Mouse (Mus musculus): ENCODE results near the gene Larp1. TPM values are rescaled to one million over a fixed set of nuclear protein-coding genes. Genes with fewer than 3 reads are reported as not detected.

The Larp1 gene
- total and polyA plus RNA-seq, 3 experiments, result 73.9 to 2,325 (median 201) TPM

GRCm38 (mm10) chr11:57981083-57981809 lies 27.6 kb upstream of the Larp1 start:
- Histone ChIP-seq H3K79me2 (ENCODE audit: control insufficient read depth, insufficient read depth, low read length, poor library complexity) (no peaks in the 10 kb centered on the region), H3K27ac (ENCODE audit: control insufficient read depth, low read depth, low read length) (no peak overlapping the region), H3K4me1 (ENCODE audit: control insufficient read depth in 1 of 2, insufficient read depth in 2 of 2, low read length in 2 of 2) (peaks cover 8 to 11% of the 10 kb centered on the region in 2 experiments), H3K9me3 (replicated peaks; ENCODE audit: insufficient read depth, low read length) (no peaks in the 10 kb centered on the region), H3K36me3 (ENCODE audit: control insufficient read depth in 1 of 2, insufficient read depth in 2 of 2, low read length in 2 of 2) (peaks cover 0 to 9% of the 10 kb centered on the region in 2 experiments; a peak in 2 of 4 replicates), H3K9ac (ENCODE audit: control insufficient read depth, low read depth, low read length, poor library complexity, severe bottlenecking) (no peak overlapping the region), H3K27me3 (ENCODE audit: control insufficient read depth in 1 of 2, insufficient read depth in 2 of 2, low read length in 2 of 2) (peaks cover 2 to 6% of the 10 kb centered on the region in 2 experiments; a peak in 2 of 4 replicates), H3K4me3 (ENCODE audit: control insufficient read depth in 1 of 2, insufficient read depth in 1 of 2, low read depth in 2 of 2, low read length in 2 of 2) (no peak overlapping the region)
- TF ChIP-seq POLR2A (IDR thresholded peaks at IDR 0.05; ENCODE audit: control insufficient read depth in 1 of 2, insufficient read depth in 1 of 2, low read depth in 1 of 2, low read length in 2 of 2, poor library complexity in 1 of 2) (no peak), BHLHE40 (IDR thresholded peaks at IDR 0.05; ENCODE audit: borderline replicate concordance, low read depth, low read length) (no peak), TCF12 (IDR thresholded peaks at IDR 0.05; ENCODE audit: low read depth, low read length) (no peak), ZNF384 (IDR thresholded peaks at IDR 0.05; ENCODE audit: low read depth, low read length) (no peak), ZC3H11A (IDR thresholded peaks at IDR 0.05; ENCODE audit: low read depth, low read length) (no peak), ELF1 (IDR thresholded peaks at IDR 0.05; ENCODE audit: low read depth, low read length) (no peak), JUND (IDR thresholded peaks at IDR 0.05; ENCODE audit: low read depth, low read length) (no peak), SMC3 (IDR thresholded peaks at IDR 0.05; ENCODE audit: low read depth, low read length) (no peak), MEF2A (IDR thresholded peaks at IDR 0.05; ENCODE audit: extremely low read depth, insufficient replicate concordance, low read depth, low read length, poor library complexity, severe bottlenecking) (no peak), POLR2AphosphoS2 (IDR thresholded peaks at IDR 0.05; ENCODE audit: low read length) (no peak), NELFE (IDR thresholded peaks at IDR 0.05; ENCODE audit: low read depth, low read length) (no peak), RCOR1 (IDR thresholded peaks at IDR 0.05; ENCODE audit: low read depth, low read length) (no peak), GATA1 (IDR thresholded peaks at IDR 0.05; ENCODE audit: low read depth, low read length) (no peak), RAD21 (IDR thresholded peaks at IDR 0.05; ENCODE audit: low read depth, low read length) (no peak), GABPA (IDR thresholded peaks at IDR 0.05; ENCODE audit: low read depth, low read length) (no peak), MAX (IDR thresholded peaks at IDR 0.05; ENCODE audit: low read length) (no peak)
- no peak for DNase-seq (ENCODE audit: low read depth, low spot score)

DNA sequence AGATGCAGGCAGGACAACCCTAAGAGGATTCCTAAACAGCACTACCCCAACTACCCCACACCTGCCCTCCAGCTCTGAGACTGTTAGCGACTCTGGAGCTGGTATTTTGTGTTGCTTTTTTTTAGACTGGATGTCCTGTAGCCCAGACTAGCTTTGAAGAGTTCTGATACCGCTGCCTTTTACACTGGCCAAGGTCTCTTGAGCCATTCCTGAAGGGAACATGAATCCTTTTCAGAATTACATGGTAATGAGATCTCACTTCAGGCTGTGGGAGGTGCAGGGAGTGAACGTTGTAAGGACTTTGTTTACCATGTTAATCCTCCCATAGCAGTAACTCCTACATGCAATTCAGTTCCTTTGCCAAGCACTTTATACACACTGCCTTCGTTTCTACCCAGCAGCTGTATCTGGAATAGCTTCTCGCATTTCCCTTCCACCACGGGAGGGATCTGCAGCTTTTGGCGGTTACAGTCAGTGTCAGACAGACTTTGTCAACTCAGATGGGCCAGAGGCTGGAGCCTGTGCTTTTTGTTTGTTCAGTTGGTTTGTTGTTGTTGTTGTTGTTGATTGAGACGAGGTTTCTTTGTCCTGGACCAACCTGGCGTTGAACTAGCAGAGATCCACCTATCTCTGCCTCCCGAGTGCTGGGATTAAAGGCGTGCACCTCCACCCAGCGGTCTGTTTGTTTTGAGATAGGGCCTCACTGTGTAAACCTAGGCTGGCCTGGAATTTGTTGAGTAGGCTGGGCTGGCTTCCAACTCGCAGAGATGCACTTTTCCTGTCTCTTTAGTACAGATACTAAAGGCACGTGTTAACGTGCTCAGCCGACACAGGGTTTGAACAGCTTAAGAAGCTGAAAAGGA lies 25.2 kb upstream of the Larp1 start:
- Histone ChIP-seq H3K27me3 (ENCODE audit: control insufficient read depth in 1 of 2, insufficient read depth in 2 of 2, low read length in 2 of 2) (peaks cover 2 to 6% of the 10 kb centered on the region in 2 experiments; a peak in 3 of 4 replicates), H3K9me3 (replicated peaks; ENCODE audit: insufficient read depth, low read length) (no peaks in the 10 kb centered on the region), H3K9ac (ENCODE audit: control insufficient read depth, low read depth, low read length, poor library complexity, severe bottlenecking) (peak overlapping the region; percentile 62), H3K4me3 (ENCODE audit: control insufficient read depth in 1 of 2, insufficient read depth in 1 of 2, low read depth in 2 of 2, low read length in 2 of 2) (peak overlapping the region; percentile 31 to 51), H3K4me1 (ENCODE audit: control insufficient read depth in 1 of 2, insufficient read depth in 2 of 2, low read length in 2 of 2) (peaks cover 8 to 11% of the 10 kb centered on the region in 2 experiments), H3K36me3 (ENCODE audit: control insufficient read depth in 1 of 2, insufficient read depth in 2 of 2, low read length in 2 of 2) (peaks cover 0 to 9% of the 10 kb centered on the region in 2 experiments; a peak in 2 of 4 replicates), H3K79me2 (ENCODE audit: control insufficient read depth, insufficient read depth, low read length, poor library complexity) (no peaks in the 10 kb centered on the region), H3K27ac (ENCODE audit: control insufficient read depth, low read depth, low read length) (peak overlapping the region; percentile 100)
- DNase-seq (ENCODE audit: low read depth, low spot score), result peak; percentile 98
- TF ChIP-seq MYB (IDR thresholded peaks at IDR 0.05; ENCODE audit: low read depth, low read length), result peak; percentile 31; the same call in 1 of the 2 replicates
- no peak for TF ChIP-seq ZMIZ1 (IDR thresholded peaks at IDR 0.05; ENCODE audit: low read depth, low read length)
- no peak for TF ChIP-seq POLR2AphosphoS2 (IDR thresholded peaks at IDR 0.05; ENCODE audit: low read length)
- TF ChIP-seq MEF2A (IDR thresholded peaks at IDR 0.05; ENCODE audit: extremely low read depth, insufficient replicate concordance, low read depth, low read length, poor library complexity, severe bottlenecking), result no peak
- peak; percentile 51; the same call in 1 of the 2 replicates for TF ChIP-seq ETS1 (IDR thresholded peaks at IDR 0.05; ENCODE audit: low read depth, low read length)
- TF ChIP-seq SMC3 (IDR thresholded peaks at IDR 0.05; ENCODE audit: low read depth, low read length), result no peak
- TF ChIP-seq CTCF (IDR thresholded peaks at IDR 0.05 in 2 of 3, conservative IDR thresholded peaks at IDR 0.05 in 1 of 3; ENCODE audit: control insufficient read depth in 1 of 3, insufficient read depth in 1 of 3, low read depth in 2 of 3, low read length in 3 of 3, poor library complexity in 1 of 3, severe bottlenecking in 1 of 3), result no peak
- TF ChIP-seq KAT2A (conservative IDR thresholded peaks at IDR 0.05; ENCODE audit: low read depth, low read length), result no peak
- no peak; the same call in 1 of the 2 replicates for TF ChIP-seq HCFC1 (IDR thresholded peaks at IDR 0.05; ENCODE audit: low read depth, low read length)
- TF ChIP-seq MYC (IDR thresholded peaks at IDR 0.05; ENCODE audit: low read depth, low read length), result peak; percentile 97
- no peak for TF ChIP-seq CHD2 (IDR thresholded peaks at IDR 0.05; ENCODE audit: low read length)
- no peak for TF ChIP-seq MAFK (IDR thresholded peaks at IDR 0.05; ENCODE audit: borderline replicate concordance, low read depth, low read length)
- TF ChIP-seq RCOR1 (IDR thresholded peaks at IDR 0.05; ENCODE audit: low read depth, low read length), result peak; percentile 94
- TF ChIP-seq USF1 (IDR thresholded peaks at IDR 0.05; ENCODE audit: low read depth, low read length), result peak; percentile 74
- no peak for TF ChIP-seq ZC3H11A (IDR thresholded peaks at IDR 0.05; ENCODE audit: low read depth, low read length)
- TF ChIP-seq GABPA (IDR thresholded peaks at IDR 0.05; ENCODE audit: low read depth, low read length), result no peak
- TF ChIP-seq BHLHE40 (IDR thresholded peaks at IDR 0.05; ENCODE audit: borderline replicate concordance, low read depth, low read length), result peak; percentile 97
- no peak for TF ChIP-seq JUND (IDR thresholded peaks at IDR 0.05; ENCODE audit: low read depth, low read length)
- 0 out of 4 replicates have a peak, but pooled peaks of 1 of the 2 experiments have one; percentile 30 for TF ChIP-seq POLR2A (IDR thresholded peaks at IDR 0.05; ENCODE audit: control insufficient read depth in 1 of 2, insufficient read depth in 1 of 2, low read depth in 1 of 2, low read length in 2 of 2, poor library complexity in 1 of 2)
